Mouse (Mus musculus) ES-E14 (cell line): ENCODE measurements around the gene Npas3.

Source experiments
- CHD2 ChIP-seq: IDR thresholded peaks from 2 replicates; pipeline ENCODE4 v1.6.1; 2014; ENCODE audit warnings: mild to moderate bottlenecking, low read depth, low read length, inconsistent platforms
- HCFC1 ChIP-seq: IDR thresholded peaks from 2 replicates; pipeline ENCODE4 v1.6.1; 2012; ENCODE audit warnings: low read length, inconsistent platforms, borderline replicate concordance; ENCODE audit not compliant: insufficient read depth
- MAFK ChIP-seq: IDR thresholded peaks from 2 replicates; pipeline ENCODE4 v1.6.1; 2014; ENCODE audit warnings: mild to moderate bottlenecking, low read depth, low read length, inconsistent platforms; ENCODE audit not compliant: insufficient read depth
- ZC3H11A ChIP-seq: IDR thresholded peaks from 2 replicates; pipeline ENCODE4 v1.6.1; 2012; ENCODE audit warnings: low read depth, mild to moderate bottlenecking, inconsistent platforms, low read length, borderline replicate concordance
- ZNF384 ChIP-seq: IDR thresholded peaks from 2 replicates; pipeline ENCODE4 v1.6.1; 2012; ENCODE audit warnings: low read depth, low read length, inconsistent platforms

GRCm38 (mm10) chr12:54045360-54045759, 796.9 kb downstream of the Npas3 start:
- TF ChIP-seq ZC3H11A (no peak), CHD2 (no peak), MAFK (no peak), ZNF384 (no peak), HCFC1 (no peak)
